Mouse (Mus musculus) MN1 (cell line): Measurements from ENCODE around the gene Tead1.

Experiments
- DNase-seq: peaks from one replicate; pipeline ENCODE4 v3.0.0-alpha.2; 2016; ENCODE audit warnings: low spot score

The Tead1 gene

GRCm38 (mm10) chr7:112686586-112686985 lies 7.5 kb downstream of the Tead1 start:
- no peak for DNase-seq

- no peak for DNase-seq
Observed at GRCm38 (mm10) chr7:112688425-112689001, 9.4 kb downstream of the Tead1 start.

GRCm38 (mm10) chr7:112690836-112691781 lies 12.0 kb downstream of the Tead1 start:
- no peak for DNase-seq

GRCm38 (mm10) chr7:112693566-112693965 lies 14.4 kb downstream of the Tead1 start:
- DNase-seq = no peak

- no peak for DNase-seq
Observed at GRCm38 (mm10) chr7:112696777-112697161, 17.7 kb downstream of the Tead1 start.

GRCm38 (mm10) chr7:112697162-112697841 lies 18.2 kb downstream of the Tead1 start:
- peak; percentile 68 for DNase-seq

- no peak for DNase-seq
Observed at GRCm38 (mm10) chr7:112700082-112700481, 21.0 kb downstream of the Tead1 start.

GRCm38 (mm10) chr7:112703341-112703740 lies 24.2 kb downstream of the Tead1 start:
- peak; percentile 49 for DNase-seq

- no peak for DNase-seq
Observed at GRCm38 (mm10) chr7:112705870-112706269, 26.8 kb downstream of the Tead1 start.

- DNase-seq = no peak
Observed at GRCm38 (mm10) chr7:112706756-112707155, 27.6 kb downstream of the Tead1 start.

GRCm38 (mm10) chr7:112710409-112711107 lies 31.4 kb downstream of the Tead1 start:
- no peak for DNase-seq

GRCm38 (mm10) chr7:112711977-112712376 lies 32.9 kb downstream of the Tead1 start:
- DNase-seq = no peak

- no peak for DNase-seq
Observed at GRCm38 (mm10) chr7:112713509-112713908, 34.4 kb downstream of the Tead1 start.

- DNase-seq = no peak
Observed at GRCm38 (mm10) chr7:112714783-112715182, 35.7 kb downstream of the Tead1 start.

- DNase-seq = no peak
Observed at GRCm38 (mm10) chr7:112716701-112717100, 37.6 kb downstream of the Tead1 start.

GRCm38 (mm10) chr7:112717676-112718075 lies 38.6 kb downstream of the Tead1 start:
- DNase-seq = peak; percentile 66

GRCm38 (mm10) chr7:112719394-112720142 lies 40.5 kb downstream of the Tead1 start:
- DNase-seq = no peak

GRCm38 (mm10) chr7:112720143-112720988 lies 41.2 kb downstream of the Tead1 start:
- DNase-seq = peak; percentile 91

GRCm38 (mm10) chr7:112720989-112721337 lies 41.8 kb downstream of the Tead1 start:
- DNase-seq = no peak

- DNase-seq = no peak
Observed at GRCm38 (mm10) chr7:112721859-112722258, 42.7 kb downstream of the Tead1 start.

- DNase-seq = no peak
Observed at GRCm38 (mm10) chr7:112728399-112728798, 49.3 kb downstream of the Tead1 start.
